Mouse (Mus musculus) lung, embryonic 15.5 days (tissue): ENCODE results near the gene Srp54b. TPM values are rescaled to one million over a fixed set of nuclear protein-coding genes. Genes with fewer than 3 reads are reported as not detected.
"Not testable (repeated sequence)": the region's sequence is repeated elsewhere in the genome, so short reads cannot be mapped to it uniquely, and the experiment has no call there.

Experiments used
- ATAC-seq: fragments of 200-750 bp; cut with Nextera tagmentation; 2 replicates; pipeline ENCODE4 v1.8.0; 2017; ENCODE audit warnings: moderate number of reproducible peaks, borderline replicate concordance; ENCODE audit not compliant: low FRiP score, low TSS enrichment; ENCODE audit errors: extremely low read depth
- H3K27ac ChIP-seq: fragments of 300-500 bp; sonication (generic); 2 replicates; pipeline ENCODE4 v1.5.1; 2015; ENCODE audit warnings: moderate library complexity, mild to moderate bottlenecking, inconsistent platforms
- H3K27me3 ChIP-seq: fragments of 300-500 bp; sonication (generic); 2 replicates; pipeline ENCODE4 v1.6.1; 2015; ENCODE audit warnings: inconsistent platforms
- H3K36me3 ChIP-seq: fragments of 300-500 bp; sonication (generic); 2 replicates; pipeline ENCODE4 v1.6.1; 2015; ENCODE audit warnings: inconsistent platforms
- H3K4me1 ChIP-seq: fragments of 300-500 bp; sonication (generic); 2 replicates; pipeline ENCODE4 v1.6.1; 2015; ENCODE audit warnings: inconsistent platforms
- H3K4me2 ChIP-seq: fragments of 300-500 bp; sonication (generic); 2 replicates; pipeline ENCODE4 v1.6.1; 2015; ENCODE audit warnings: inconsistent platforms, mild to moderate bottlenecking, moderate library complexity
- H3K4me3 ChIP-seq: fragments of 300-500 bp; sonication (generic); 2 replicates; pipeline ENCODE4 v1.5.1; 2015; ENCODE audit warnings: mild to moderate bottlenecking, inconsistent platforms
- H3K9ac ChIP-seq: fragments of 300-500 bp; sonication (generic); 2 replicates; pipeline ENCODE4 v1.6.1; 2015; ENCODE audit warnings: inconsistent platforms
- H3K9me3 ChIP-seq: fragments of 300-500 bp; sonication (generic); 2 replicates; pipeline ENCODE4 v1.6.1; 2016; ENCODE audit warnings: inconsistent platforms
- WGBS: fragments of 180-500 bp; shearing (Covaris S2); methylation state at CpG from one replicate; pipeline ENCODE4 v1.1.7; 2015; 5-methylcytosine and 5-hydroxymethylcytosine counted together
- polyA plus RNA-seq: library from polyadenylated mRNA; unstranded; fragments of >200 nt; fragmentation: Nextera tagmentation; extraction: Ambion mirVana; gene quantifications from 2 replicates; pipeline ENCODE4 v1.2.1, GENCODE M21; 2015

Gene Srp54b
- polyA plus RNA-seq, 1 experiment from 2014 or later, result 52.3 TPM

- H3K4me3 ChIP-seq, H3K36me3 ChIP-seq, H3K27me3 ChIP-seq, H3K4me1 ChIP-seq, H3K9ac ChIP-seq, H3K27ac ChIP-seq, ATAC-seq, H3K9me3 ChIP-seq, H3K4me2 ChIP-seq: not testable (repeated sequence)
- WGBS, result no CpG with 5 or more reads among the region's 6 CpGs
Measured at GRCm38 (mm10) chr12:55212944-55213343, 58.0 kb downstream of the Srp54b start.

- H3K27ac ChIP-seq, H3K9ac ChIP-seq, H3K9me3 ChIP-seq, H3K4me2 ChIP-seq, H3K4me1 ChIP-seq, H3K27me3 ChIP-seq, H3K36me3 ChIP-seq: not testable (repeated sequence)
- no CpG with 5 or more reads among the region's 57 CpGs for WGBS
- peak within 1 kb of the TSS; percentile 41 for H3K4me3 ChIP-seq
- ATAC-seq, result peak; percentile 98
Measured at GRCm38 (mm10) chr12:55229626-55230519, 75.0 kb downstream of the Srp54b start, which contains the start of gene Srp54c. Srp54c (plus strand) TSS chr12:55230168.

GRCm38 (mm10) chr12:55230520-55230861, 75.6 kb downstream of the Srp54b start:
- not testable (repeated sequence) for H3K4me2 ChIP-seq, H3K27ac ChIP-seq, H3K9me3 ChIP-seq, H3K4me1 ChIP-seq, H3K27me3 ChIP-seq, ATAC-seq, H3K9ac ChIP-seq, H3K36me3 ChIP-seq
- H3K4me3 ChIP-seq, result peak overlapping the region; percentile 41
- WGBS, result under 1% methylated on average over 12 of the region's 25 CpGs

Other genes starting within 250 kb of the Srp54b start
- not detected in 2 replicates for gene Gm20403, start 168.6 kb upstream of the Srp54b start, polyA plus RNA-seq
- 20.1 and 24.8 TPM in 2 replicates for gene Baz1a, start 140.8 kb upstream of the Srp54b start, polyA plus RNA-seq
- gene 2700097O09Rik, start 75.0 kb upstream of the Srp54b start, polyA plus RNA-seq, result 37.7 and 39.5 TPM in 2 replicates
- gene Srp54a, start 74.8 kb upstream of the Srp54b start, polyA plus RNA-seq, result 165 and 178 TPM in 2 replicates
- gene Fam177a, start 30.6 kb upstream of the Srp54b start, polyA plus RNA-seq, result 17.2 and 26.4 TPM in 2 replicates
- gene 1700047I17Rik2, start 44.5 kb downstream of the Srp54b start, polyA plus RNA-seq, result 6.6 TPM in 1 of 2 replicates, not detected in the other
- gene Srp54c, start 75.1 kb downstream of the Srp54b start, polyA plus RNA-seq, result 67.3 and 69.3 TPM in 2 replicates
- gene 1110008L16Rik, start 144.5 kb downstream of the Srp54b start, polyA plus RNA-seq, result 13.9 and 14.7 TPM in 2 replicates
- gene Ppp2r3c, start 147.9 kb downstream of the Srp54b start, polyA plus RNA-seq, result 11.9 and 12.2 TPM in 2 replicates
- gene Psma6, start 229.1 kb downstream of the Srp54b start, polyA plus RNA-seq, result 427 and 430 TPM in 2 replicates